Mouse (Mus musculus) spleen, postnatal 4 days (tissue): ENCODE measurements around the gene Ctsa.

ENCODE experiments used
- DNase-seq, 2 experiments: peaks; one replicate each; pipeline ENCODE4 v3.0.0; 2022; ENCODE audit warnings: low spot score in 2 of 2

Ctsa gene

GRCm38 (mm10) chr2:164804533-164805331, 27.9 kb upstream of the Ctsa start, which contains the start of the genes Acot8 and Zswim3:
Gene Acot8 (minus strand): TSS chr2:164804882.
Gene Zswim3 (plus strand): TSS chr2:164805098.
- peak; percentile 98 to 99 for DNase-seq

GRCm38 (mm10) chr2:164805332-164805718, 27.3 kb upstream of the Ctsa start:
- DNase-seq = no peak

- no peak for DNase-seq
These were observed 26.1 kb upstream of the Ctsa start for GRCm38 (mm10) chr2:164806614-164807013.

- no peak for DNase-seq
These were observed 19.1 kb upstream of the Ctsa start for GRCm38 (mm10) chr2:164813557-164813956.

GRCm38 (mm10) chr2:164815348-164815747, 17.3 kb upstream of the Ctsa start:
- DNase-seq = no peak

GRCm38 (mm10) chr2:164815821-164816220, 16.9 kb upstream of the Ctsa start:
- no peak for DNase-seq

- no peak for DNase-seq
These were observed 15.5 kb upstream of the Ctsa start for GRCm38 (mm10) chr2:164817206-164817605.

- no peak for DNase-seq
These were observed 15.0 kb upstream of the Ctsa start for GRCm38 (mm10) chr2:164817703-164818102.

GRCm38 (mm10) chr2:164821060-164821459, 11.6 kb upstream of the Ctsa start:
- no peak for DNase-seq

GRCm38 (mm10) chr2:164822636-164823165, 10.0 kb upstream of the Ctsa start, which contains the start of gene Zswim1:
Gene Zswim1 (plus strand): TSS chr2:164822686.
- DNase-seq = peak; percentile 100

GRCm38 (mm10) chr2:164823181-164823585, 9.5 kb upstream of the Ctsa start:
- DNase-seq = no peak

GRCm38 (mm10) chr2:164823969-164824368, 8.7 kb upstream of the Ctsa start:
- no peak for DNase-seq

GRCm38 (mm10) chr2:164825521-164825920, 7.2 kb upstream of the Ctsa start:
- DNase-seq = no peak

GRCm38 (mm10) chr2:164827146-164827850, 5.4 kb upstream of the Ctsa start:
- DNase-seq = no peak

GRCm38 (mm10) chr2:164828437-164828836, 4.2 kb upstream of the Ctsa start, which contains the start of gene Spata25:
Gene Spata25 (minus strand): TSS chr2:164828537.
- DNase-seq = no peak

GRCm38 (mm10) chr2:164829090-164829489, 3.6 kb upstream of the Ctsa start:
- DNase-seq = no peak

GRCm38 (mm10) chr2:164831029-164831428, 1.6 kb upstream of the Ctsa start:
- DNase-seq = no peak

GRCm38 (mm10) chr2:164832032-164832747, 483 bp upstream of the Ctsa start:
- no peak for DNase-seq

GRCm38 (mm10) chr2:164833314-164833959, 764 bp downstream of the Ctsa start, which contains the start of gene Neurl2:
Gene Neurl2 (minus strand): TSS chr2:164833456.
- peak; percentile 78 to 87 for DNase-seq

- no peak for DNase-seq
These were observed 1.9 kb downstream of the Ctsa start for GRCm38 (mm10) chr2:164834531-164834930.

- no peak for DNase-seq
These were observed 2.5 kb downstream of the Ctsa start for GRCm38 (mm10) chr2:164835164-164835563.
